Mouse (Mus musculus) liver, postnatal 0 days (tissue): Measurements from ENCODE around the gene Dagla.

ENCODE experiments used
- CTCF ChIP-seq: sonication (generic); IDR thresholded peaks from 2 replicates; pipeline ENCODE4 v1.5.1; 2016; ENCODE audit warnings: antibody characterized with exemption, low read depth
- EP300 ChIP-seq: IDR thresholded peaks from 2 replicates; pipeline ENCODE4 v1.6.1; 2016; ENCODE audit warnings: antibody characterized with exemption, low read depth, mild to moderate bottlenecking

DNA sequence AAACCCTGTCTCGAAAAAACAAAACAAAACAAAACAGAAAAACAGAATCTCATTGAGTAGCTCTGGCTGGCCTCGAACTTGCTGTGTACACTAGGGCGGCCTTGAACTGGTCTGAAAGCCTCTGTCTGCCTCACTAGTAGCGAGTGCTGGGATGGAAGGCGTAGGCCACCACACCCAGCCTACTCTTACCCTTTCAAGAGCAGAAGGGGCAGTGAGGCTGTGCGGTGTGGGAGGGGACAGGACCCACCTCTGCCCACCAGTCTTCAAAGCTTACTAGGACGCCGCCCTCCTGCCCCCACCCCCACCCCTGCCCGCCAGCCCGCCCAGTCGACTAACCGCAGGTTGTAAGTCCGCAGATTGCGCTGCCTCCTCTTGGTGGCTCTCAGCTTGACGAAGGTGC is 35.8 kb downstream of the Dagla start:
- no peak for TF ChIP-seq CTCF
- no peak for TF ChIP-seq EP300
